Mouse (Mus musculus) lung, postnatal 4 days (tissue): ENCODE results near the gene Slc22a12.

Experiments used
- DNase-seq, 2 experiments: peaks; one replicate each; pipeline ENCODE4 v3.0.0; 2021

Gene Slc22a12

DNA sequence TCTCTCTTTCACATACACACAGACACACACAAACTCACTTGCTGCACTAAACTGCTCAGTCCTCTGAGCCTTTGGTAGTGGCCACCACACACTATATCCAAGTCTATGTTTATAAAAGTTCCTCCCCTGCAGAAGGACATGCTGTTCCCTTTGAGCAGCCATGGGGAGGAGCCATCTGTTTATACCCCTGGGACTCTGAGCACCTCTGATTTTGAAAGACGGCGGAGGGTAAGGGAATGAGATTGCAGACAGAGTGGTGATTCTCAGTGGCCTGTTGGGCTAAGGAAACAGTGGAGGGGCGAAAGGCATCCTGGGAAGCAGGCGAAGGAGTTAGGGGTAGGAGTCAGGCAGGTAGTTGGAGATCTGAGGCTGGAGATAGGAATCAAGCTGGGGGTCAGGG lies 3.2 kb downstream of the Slc22a12 start:
- DNase-seq = no peak

DNA sequence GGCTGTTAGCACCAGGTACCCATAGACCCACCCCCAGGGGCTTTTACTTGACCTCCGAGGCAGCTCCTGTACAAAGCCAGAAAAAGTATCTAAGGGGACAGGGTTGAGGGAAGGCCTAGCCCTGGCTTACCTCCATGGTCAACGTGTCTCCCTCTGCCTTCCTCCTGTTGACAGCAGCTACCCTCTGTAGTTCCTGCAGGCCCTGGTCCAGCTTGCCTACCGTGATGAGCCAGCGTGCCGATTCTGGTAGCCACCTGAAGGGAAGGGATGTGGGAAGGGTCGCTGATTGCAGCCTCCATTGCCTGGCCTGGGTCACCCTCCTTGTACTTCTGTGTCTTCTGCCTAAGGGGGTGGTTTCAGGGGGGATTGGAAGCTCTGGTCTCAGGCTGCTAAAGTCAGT lies 4.3 kb downstream of the Slc22a12 start:
- DNase-seq = no peak

DNA sequence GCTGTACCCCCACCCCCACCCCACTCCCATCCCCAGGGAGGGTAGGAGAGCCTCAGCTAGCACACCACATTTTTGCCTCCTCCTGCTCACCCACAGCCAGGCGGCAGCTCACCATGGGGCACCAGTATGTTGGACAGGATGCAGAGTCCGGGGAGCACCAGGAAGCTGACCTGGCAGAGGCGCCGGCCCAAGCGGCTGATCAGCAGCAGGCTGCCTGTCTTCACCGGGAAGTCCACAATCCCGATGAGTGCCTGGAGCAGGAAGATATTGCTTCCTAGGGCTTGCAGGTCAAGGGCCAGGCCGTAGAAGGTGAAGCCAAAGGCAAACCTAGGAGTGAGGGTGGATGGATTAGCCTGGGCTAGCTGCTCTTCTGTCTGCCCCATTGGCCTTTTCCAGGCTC lies 5.3 kb downstream of the Slc22a12 start:
- DNase-seq = no peak

DNA sequence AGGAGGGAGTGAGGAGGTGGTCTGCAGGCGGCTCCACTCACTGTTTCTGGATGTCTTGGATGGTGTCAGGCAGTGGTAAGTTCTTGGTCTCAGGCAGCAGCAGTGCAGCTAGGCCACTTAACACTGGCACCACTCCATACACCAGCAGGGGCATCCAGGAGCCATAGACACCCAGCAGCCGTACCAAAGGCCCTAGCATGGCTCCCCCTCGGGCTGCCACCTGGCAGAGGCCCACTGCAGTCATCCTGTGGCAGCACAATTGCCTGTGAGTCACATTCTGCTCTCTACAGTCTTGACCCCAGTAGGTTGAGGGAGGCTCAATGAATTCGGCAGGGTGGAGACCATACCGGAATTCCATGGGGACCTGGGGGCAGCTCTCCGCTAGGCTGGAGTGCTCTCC lies 6.1 kb downstream of the Slc22a12 start:
- no peak for DNase-seq

DNA sequence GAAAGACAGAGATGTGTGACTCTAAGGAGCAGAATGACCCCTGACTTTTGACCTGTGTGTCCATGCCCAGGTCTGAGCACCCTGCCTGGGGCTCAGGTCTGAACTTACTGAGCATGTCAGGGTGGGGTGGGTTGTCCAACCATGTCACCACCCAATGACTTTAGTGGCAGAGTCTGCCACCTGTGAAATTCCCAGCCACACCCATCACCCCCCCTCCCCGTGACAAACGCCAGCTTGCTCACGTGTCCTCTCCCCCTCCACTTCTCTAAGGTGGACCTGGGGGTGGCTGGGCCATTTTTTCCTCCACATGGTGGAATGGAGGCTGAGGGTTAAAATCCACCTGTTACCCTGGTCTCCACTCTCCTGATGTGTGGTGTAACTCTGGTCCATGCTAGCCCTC lies 6.6 kb downstream of the Slc22a12 start:
- DNase-seq = no peak

DNA sequence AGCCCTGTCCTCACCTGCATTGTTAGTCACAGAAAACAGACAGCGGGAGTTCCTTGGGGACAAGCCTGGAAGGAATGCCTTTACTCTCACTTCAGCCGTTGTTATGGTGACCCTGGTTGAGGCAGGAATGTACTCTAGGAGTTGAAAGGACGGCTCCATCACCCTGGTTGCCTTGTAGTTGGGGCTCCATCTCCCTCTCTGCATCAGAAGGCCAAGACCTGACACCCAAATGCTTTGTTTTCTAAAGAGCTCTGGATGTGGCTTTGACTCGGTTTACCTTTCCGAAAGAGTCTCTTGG lies 8.8 kb downstream of the Slc22a12 start:
- no peak for DNase-seq

DNA sequence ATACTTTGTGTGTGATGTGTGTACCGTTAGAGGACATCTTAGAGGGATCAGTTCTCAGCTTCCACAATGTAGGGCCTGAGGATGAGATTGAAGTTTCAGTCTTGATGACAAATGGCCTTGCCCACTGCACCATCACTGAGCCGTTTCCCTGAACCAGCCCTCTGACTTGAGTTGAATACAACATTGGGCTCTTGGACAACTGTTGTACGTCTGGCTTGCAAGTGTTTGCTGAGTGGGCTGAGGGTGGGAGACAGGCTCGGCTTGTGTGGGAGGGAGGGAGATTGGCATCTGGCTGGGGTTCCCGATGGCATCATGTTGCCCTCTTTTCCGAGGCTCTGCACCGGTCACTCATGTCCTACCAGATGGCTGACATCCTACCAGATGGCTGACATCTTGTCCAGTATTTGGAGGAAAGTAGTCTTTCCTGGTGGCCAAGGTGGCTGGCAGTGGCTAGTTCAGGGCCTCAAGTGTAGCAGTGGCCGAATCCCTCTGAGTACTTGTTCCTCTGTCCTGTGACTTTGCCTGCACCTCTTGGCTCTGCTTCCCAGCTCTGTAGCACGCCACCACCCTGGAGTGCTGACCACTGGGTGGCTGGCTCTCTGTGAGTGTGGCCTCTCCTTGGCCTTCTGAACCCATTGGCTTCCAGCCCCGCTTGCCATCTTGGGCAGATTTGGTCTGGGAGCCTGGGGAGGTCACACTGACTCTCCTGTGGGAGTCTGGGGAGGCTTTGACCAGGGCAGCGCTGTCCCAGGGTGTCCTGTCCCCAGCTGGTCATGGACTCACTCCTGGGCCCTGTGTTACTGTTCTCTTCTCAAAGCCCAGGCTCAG lies 9.3 kb downstream of the Slc22a12 start:
- DNase-seq = no peak

DNA sequence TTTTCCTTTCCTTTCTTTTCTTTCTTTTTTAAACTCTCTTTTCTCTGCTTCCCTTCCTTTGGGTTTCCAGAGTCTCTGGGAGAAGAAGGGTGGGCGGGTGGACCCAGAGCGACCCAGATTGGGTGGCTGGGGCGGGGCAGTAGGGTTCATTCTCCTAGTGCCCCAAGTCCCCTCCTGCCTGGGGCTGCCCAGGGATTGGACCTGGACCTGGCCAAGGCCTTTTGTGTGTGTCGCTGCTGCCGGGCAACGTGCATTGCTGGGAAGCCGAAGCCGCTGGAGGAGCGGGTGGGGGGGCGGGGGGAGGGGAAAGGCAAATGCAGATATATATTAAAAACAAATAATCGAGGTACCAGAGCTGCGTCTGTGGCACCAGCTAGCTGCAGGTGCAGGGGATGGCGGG lies 10.2 kb downstream of the Slc22a12 start:
- no peak for DNase-seq

DNA sequence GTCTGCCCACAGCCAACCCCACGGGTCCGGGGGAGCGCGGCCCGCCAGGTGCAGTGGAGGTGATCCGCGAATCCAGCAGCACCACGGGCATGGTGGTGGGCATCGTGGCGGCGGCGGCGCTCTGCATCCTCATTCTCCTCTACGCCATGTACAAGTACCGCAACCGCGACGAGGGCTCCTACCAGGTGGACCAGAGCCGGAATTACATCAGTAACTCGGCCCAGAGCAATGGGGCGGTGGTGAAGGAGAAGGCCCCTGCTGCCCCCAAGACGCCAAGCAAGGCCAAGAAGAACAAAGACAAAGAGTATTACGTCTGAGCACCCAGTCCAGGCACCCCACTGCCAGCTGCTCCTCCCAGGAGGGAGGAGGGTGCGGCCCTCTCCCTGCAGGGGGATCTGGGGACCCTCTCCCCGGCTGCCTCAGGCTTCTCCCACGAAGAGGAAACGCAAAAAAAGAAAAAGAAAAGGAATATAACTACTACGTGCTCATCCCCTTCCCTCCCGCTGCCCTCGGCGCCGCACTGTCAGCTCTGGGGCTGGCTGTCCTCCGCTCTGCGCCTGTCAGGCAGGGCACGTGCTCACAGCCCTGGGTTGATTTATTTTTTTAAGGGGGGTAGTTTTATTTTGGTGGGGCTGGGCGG lies 10.9 kb downstream of the Slc22a12 start:
- DNase-seq = peak in 1 of 2 experiments; percentile 43

DNA sequence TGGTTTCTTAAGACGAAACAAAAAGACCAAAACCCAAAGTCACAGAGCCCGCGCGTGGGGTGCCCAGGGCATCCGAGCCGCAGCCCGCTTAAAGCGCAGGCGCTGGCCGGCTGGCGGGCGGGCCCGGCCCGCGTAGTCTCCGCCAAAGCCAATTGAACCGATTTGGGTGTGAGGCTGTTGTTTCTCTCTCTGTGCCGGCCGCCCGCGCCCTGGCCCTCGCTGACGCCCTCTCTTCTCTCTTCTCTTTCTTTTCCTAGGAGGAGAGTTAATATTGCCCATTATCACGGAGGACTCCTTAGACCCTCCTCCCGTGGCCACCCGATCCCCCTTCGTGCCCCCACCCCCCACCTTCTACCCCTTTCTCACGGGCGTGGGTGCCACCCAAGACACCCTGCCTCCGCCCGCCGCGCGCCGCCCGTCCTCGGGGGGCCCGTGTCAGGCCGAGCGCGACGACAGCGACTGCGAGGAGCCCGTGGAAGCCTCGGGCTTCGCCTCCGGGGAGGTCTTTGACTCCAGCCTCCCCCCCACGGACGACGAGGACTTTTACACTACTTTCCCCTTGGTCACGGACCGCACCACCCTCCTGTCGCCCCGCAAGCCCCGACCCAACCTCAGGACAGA lies 11.7 kb downstream of the Slc22a12 start:
- DNase-seq = peak; percentile 45 to 48

DNA sequence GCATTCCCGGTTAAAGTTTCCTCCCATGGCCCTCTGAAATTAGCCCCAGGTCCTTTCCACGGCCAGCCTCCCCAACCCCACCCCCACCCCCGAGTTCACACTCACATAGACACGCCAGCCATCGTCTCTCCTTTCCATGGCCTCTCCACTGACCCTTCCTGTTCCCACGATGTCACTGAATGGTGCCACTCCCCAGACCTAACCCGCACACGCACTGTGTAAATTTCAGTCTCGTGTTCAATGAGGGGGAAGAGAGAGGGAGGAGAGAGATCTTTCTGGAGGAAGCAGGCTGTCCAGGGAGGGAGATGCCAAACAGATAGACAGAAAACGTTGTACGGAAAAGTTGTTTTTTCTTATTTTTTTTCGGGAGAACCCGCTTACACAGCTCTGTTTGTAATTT lies 12.5 kb downstream of the Slc22a12 start:
- no peak for DNase-seq

DNA sequence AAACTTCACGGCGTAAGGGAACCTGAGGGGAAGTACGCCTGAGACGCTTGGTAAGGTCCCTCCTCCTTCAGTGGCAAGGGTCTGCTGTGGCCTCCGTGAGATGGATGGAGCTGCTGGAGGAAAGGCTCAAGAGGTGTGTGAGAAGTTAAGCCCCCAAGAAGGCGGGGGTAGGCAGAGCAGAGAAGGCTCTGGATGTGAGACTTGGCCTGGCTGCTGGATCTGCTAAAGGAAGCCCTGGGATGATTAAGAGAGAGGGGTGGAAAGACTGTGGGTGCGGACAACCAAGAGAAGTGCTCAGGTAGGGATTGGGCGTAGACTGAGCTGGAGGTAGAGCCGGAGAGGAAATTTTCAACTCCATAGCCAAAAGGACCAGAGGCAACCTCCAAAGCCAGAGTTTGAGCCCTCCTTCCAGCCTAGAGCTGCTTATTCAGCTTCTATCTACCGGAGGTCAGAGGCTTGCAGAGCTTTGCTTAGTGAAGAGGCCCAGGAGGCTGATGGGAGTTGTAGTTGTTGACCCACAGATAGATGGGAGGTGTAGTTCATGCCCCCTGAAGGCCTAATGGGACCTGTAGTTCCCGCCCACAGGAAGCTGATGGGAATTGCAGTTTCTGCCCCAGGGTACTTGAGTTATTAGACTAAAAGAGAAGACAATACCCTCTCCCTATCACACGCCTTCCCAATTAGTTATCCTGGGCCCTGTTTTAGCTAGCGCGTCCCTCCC lies 13.4 kb downstream of the Slc22a12 start:
- DNase-seq = peak in 1 of 2 experiments; percentile 23

DNA sequence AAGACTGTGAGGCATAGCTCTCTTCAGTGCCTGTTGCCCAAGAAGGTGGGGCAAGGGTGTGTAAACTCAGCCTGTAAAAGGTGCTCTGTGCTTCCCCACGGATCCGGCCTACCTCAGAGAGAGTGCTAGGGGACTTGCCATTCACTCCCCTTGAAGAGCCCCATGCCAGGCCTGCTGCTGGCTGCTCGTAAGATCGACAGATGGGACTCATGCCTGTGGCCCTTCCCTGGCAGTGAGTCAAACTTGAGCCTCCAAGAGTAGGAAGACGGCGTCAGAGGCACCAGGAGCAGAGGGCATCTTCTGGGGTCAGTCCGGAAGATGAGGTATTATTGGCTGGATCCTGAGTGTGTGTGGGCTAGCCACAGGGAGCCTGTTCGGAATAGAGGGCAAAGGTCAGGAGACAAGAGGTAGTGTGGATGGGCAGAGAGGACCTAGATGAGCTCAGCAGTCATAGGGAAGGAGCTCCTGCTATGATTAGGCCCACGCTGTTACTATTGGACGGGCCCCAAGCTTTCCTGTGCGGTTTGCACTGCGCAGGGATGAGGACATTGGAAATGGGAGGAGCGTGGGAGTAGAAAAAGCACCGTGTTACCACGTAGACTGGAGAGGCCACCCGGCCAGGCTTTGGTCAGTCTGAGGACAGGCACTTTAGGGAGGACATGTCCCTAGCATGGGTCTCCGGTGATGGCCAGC lies 14.8 kb downstream of the Slc22a12 start:
- DNase-seq = no peak

DNA sequence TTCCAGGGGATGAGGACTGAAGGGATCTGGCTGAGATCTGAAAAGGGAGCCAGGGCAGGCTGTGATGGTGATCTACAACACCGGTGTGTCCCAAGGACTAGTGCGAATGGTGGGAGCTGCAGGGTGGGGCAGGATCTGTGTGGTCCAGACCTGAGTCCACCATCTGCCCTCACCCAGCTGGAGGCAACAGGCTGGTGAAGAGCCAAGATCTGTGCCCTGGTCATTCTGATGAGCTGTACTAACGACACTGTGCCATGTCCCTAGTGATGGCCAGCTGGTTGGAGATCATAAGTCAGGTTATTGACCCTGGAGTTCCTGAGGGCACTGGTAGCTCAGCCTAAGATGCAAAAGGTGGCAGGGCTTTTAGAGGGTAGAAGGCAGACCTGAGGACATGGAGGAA lies 15.4 kb downstream of the Slc22a12 start:
- DNase-seq = no peak

DNA sequence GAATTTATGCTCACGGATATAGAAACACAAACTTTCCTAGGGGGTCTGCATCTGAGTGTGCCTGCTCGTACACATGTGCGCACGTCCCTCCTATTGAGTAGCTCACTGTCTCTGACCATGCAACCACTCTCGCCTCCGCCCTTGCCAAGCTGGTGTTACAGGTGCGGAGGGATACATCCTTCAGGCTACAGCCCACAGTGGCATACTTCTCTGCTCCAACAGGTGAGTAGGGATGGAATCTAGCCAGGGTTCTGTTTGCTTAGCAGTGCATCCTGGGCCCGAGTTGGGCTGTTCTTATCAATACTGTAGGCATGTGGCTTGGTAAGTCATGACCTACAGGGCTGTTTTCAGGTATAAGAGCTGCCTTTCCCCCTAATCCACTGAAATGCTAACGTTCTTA lies 16.8 kb downstream of the Slc22a12 start:
- no peak for DNase-seq

DNA sequence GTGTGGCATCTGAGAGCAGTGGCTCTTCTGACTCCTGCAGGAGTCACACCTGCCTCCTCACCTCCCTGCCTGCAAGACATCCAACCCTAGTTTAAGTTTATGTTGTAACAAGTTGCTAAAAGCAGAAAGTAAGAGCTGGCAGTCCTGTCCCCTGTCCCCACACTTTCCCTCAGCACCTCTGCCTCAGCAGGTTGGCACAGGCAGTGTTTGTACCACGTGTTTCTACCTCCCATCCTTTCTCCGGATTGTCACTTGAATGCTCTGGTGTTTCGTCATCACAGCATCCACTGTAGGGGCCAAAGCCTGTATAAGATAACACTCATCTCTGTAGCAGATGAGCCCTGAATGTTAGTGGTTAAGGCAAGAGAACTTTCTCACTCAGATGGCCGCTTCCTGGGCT lies 17.8 kb downstream of the Slc22a12 start:
- no peak for DNase-seq

DNA sequence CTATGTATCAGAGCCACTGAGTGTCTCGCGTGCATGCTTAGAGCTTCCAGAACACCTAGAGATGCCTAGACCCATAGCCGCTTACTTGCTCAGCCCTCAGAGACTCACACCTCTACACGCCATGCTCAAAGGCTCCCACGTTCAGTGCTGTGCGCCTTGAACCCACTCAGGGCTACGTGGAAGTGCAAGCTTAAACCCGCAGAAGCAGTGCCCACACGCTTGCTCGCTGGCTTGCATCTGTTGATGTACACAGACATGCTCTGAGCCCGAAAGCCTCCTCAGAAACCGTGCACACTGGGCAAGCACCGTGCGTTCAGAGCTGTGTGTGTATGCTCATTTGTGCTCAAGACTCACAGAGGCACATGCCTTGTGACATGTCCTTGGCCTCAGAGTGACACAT lies 20.5 kb downstream of the Slc22a12 start:
- no peak for DNase-seq

DNA sequence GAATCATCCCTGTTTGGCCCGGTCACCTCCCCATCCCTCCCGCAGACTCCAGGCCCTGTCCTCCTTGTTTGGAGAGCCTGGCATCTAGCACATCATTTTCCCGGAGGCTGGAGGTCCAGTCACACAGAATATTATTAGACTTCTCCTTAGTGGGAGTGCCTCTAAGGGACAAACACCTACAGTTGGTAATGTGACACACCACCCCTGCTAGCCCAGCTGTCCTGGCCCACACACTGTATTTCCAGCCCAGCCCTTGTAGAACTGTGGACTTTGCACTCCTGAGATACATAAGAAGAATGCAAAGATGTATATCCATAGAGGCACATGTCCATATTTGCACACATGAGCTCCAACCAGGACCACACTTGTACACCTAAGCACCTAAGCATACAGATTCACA lies 21.2 kb downstream of the Slc22a12 start:
- no peak for DNase-seq

DNA sequence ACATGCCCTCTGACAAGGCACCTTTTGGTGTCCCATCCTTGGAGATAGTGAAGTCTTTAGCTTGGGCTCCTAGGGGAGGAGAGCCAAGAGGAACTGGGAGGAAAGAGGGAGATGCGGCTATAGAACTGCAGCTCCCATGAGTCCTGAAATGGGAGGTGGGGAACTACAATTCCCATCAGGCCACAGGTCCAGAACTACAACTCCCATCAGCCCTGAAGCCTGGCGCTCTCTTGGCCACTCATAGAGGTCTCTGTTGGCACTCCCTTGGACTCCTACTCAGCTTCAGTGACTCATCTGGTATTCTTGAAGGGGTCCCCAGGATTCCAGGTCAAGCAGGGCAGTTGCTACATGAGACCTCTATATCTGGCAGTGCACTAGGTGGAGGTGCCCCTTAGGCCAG lies 23.3 kb downstream of the Slc22a12 start:
- no peak for DNase-seq

DNA sequence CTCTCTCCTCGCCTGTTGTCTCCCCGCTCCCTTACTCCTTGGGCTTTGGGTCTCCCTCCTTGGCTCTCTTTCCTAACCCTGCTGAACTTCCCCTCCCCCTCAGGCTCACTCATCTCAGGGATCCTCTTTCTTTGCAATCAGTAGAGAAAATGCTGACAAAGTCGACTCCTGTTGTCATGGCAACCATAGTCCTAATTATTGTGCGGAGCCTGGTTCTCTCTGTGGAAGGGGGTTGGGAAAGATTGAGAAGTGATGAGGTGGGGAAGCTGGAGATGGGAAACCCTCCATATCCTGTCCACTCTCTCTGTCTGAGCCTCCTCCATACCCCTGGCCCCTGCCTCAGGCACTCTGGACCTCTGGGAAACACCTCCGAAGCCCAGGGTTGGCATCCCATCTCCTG lies 24.2 kb downstream of the Slc22a12 start:
- DNase-seq = no peak

DNA sequence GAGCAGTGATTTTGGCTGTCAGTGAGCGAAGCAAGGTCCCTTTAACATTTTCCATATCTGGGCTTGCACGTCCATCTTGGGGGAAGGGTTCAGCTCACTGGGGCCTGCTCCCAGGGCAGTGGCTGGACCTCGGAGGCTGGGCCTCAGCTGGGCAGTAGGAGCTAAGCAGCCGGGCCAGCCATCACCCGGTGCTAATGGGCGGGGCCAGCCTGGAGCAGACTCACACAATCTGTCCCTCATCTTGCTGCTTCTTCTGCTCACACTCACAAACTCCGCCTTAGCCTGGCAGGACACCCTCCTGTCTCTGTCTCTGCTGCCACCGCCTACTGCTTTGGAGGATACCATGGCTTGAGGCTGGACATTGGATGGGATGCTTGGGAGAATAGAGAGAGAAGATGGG lies 26.7 kb downstream of the Slc22a12 start:
- no peak for DNase-seq

DNA sequence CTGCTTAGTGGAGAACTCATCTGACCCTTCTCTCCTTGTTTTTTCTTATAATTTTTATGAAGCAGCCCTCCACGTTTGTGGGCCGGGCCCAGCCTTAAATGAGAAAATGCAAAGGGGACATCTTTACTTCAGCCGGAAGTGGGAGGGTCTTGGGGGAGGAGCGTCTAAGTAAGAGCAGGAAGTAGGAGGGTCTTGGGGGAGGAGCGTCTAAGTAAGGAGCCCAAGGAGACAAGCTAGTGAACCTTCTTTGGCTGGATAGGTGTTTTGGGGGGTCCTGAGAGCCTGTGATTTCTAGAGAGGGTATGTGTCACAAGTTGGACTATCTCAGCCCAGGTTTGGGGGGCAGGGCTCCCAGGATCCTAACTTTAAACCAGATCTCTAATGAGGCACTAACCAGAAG lies 27.4 kb downstream of the Slc22a12 start:
- DNase-seq = no peak

DNA sequence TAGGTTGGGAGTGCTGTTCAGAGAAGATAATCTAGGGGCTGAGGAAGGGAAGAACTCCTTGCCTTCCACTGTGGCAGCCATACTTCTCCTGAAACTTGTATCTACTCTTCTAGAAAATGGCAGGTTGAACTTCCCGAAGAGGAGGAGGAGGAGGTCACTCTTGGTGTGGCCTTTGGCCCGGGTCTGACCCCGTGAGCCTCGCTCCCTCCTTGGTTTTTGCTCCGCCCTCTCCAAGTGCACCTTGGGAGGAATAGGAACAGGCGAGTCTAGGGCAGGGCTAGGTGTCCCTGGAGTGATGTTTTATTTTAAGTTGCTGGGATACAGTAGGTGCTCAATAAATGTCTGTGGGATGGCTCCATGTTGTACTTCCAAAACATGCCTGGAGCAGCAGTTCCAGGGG lies 27.9 kb downstream of the Slc22a12 start:
- DNase-seq = no peak
